Mouse (Mus musculus) ES-Bruce4 (cell line): Measurements from ENCODE around the gene BC049715.

Experiments
- CTCF ChIP-seq: IDR thresholded peaks from one replicate; pipeline ENCODE4 v1.8.1; 2011; ENCODE audit warnings: low read depth, low read length
- POLR2A ChIP-seq: IDR thresholded peaks from one replicate; pipeline ENCODE4 v1.8.1; 2011; ENCODE audit warnings: low read length; ENCODE audit not compliant: insufficient read depth

GRCm38 (mm10) chr6:136809077-136809476 is 18.3 kb upstream of the BC049715 start:
- no peak for TF ChIP-seq CTCF
- no peak for TF ChIP-seq POLR2A
